Mouse (Mus musculus) T-helper 17 cell (primary cell): Measurements from ENCODE around the gene Agap3.

Source experiments
- in situ Hi-C, 2 experiments: fragments of 300-600 bp; cut with MboI, MseI; formaldehyde crosslinking; loops; 1 replicate in 1 of 2; 2 replicates in 1 of 2; pipeline ENCODE4 v1.15.1; 2025; ENCODE audit warnings: high pct_unique_total_duplicates in 2 of 2

Gene Agap3

DNA sequence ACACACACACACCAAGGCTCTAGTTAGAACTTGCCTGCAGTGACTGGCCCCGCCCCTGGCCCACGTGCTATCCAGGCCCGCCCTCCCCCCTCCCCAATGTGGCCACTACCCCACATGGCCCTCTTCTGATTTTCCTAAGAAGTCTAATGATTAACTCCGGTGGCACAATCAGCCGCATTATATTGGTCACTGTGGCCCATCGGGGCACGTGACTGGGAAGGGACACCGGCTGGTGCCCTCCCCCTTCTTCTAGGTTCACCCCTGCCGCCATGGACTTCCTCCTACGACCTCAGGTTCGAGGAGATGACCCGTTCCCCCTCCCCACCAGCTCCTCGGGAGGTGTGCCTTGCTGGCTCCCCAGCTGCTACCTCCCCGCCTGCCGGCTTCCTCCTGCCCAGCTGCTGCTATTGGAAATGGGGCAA, 24.0 kb upstream of the Agap3 start:
- in situ Hi-C loops = no loop called here

DNA sequence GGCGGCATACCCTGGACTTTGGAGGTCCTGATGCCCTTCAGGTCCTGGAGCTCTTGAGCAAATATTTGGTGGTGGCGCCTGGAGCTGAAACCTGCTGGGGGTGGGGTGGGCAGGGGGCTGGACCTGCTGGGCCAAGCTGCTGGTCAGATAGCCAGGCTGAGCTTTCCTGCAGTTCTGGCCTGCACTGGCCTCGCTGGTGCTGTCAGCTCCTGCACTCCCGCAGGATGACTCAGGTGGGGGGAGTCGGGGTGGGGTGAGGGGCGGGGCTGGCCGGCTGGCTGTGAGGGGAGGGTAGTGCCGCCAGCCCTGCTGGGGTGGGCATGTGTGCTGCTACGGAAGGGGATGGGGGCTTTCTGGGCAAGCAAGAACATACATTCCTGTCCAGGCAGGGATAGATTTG, 23.4 kb upstream of the Agap3 start:
- in situ Hi-C loops = no loop called here

- in situ Hi-C loops = no loop called here
Observed at GRCm38 (mm10) chr5:24433993-24434392, 18.0 kb upstream of the Agap3 start.

- in situ Hi-C loops = no loop called here
Observed at GRCm38 (mm10) chr5:24441187-24441586, 10.8 kb upstream of the Agap3 start.

DNA sequence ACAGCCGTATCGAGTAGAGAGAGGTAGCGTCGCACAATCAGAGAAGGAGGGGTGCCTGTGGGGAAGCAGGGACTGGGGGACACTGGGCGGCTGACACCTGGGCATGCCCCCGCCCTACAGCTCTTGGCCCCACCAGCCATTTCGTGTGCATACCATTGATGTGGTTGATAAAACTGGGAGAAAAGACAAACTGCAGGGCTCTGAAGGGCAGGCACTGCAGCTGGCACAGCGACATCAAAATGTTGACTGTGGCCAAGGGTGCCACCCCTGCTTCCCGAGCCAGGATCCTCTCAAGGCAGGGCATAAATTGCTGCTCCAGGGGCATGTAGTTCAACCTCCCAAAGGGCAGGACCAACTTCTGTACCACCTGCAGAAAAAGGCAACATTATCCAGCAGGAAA, 9.9 kb upstream of the Agap3 start:
- in situ Hi-C loops = no loop called here

DNA sequence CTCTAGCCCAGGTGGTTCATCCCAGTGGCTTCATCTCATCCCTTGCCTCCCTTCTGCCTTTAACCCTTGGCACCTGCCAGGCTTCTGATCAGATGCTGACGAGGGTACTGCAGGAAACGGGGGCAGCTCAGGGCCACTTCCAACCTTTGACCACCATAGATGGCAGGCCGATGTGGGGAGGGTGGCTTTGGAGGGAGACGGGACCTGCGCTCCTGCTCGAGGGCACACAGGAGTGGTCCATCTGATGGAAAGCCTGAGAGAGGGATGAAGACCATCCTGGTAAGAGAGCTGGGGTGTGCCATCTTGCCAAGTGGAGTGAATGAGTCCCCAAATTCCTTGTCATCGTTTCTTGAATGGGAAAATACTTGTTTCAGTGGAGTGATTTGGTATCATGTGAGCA, 8.8 kb upstream of the Agap3 start:
- in situ Hi-C loops = no loop called here

DNA sequence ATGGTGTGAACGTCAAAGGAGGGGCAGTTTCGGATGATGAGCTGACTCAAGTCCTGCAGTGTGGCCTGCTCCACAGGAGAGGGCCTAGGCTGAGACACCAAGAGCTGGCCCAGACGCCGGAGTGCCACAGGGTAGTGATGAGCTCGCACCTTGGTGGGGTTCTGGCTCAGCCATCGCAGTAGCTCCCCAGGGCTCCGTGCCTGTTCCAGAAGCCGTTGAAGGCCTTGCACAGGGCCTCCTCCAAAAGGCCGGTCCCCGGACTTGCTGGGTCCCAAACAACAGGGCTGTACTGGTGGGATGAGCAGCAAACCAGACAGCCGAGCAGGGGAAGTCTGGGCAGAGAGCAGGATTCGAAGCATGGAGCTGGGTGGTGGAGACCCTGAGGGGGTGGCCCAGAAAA, 8.1 kb upstream of the Agap3 start:
- in situ Hi-C loops = no loop called here

DNA sequence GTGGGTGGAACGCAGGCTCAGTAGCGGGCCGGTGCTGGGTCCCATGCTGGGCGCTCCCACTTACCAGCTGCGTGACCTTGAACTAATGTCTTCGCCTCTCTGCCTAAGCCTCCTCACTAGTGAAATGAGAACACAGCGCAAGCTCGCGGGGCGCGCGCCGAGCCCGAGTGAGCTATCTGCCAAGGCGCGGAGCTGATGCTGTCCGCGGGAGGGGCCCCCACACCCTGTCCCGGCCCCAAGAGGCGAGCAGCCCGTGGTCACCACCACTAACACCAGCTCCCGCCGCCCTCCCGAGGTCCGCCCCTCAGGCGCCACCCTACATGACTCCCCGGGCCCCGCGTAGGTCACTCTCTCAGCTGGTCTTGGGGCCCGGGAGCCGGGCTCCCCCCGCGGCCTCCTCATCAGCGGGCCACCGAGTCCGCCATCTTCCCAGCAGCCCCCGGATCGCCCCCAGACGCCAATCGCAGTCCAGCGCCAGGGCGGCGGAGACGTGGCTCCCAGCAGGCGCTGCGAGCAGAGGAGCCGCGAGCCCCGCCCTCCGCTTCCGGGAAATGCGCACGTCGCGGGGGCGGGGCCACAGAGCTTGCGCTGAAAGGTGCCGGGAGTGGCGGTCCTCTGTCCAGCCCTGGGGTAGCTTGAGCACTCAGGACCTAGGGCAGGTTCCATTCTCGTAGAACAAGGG, 7.1 kb upstream of the Agap3 start, which contains the start of gene Fastk:
Fastk (minus strand) TSS at position 542 of the 682 bp plus-strand sequence.
- in situ Hi-C loops = no loop called here

DNA sequence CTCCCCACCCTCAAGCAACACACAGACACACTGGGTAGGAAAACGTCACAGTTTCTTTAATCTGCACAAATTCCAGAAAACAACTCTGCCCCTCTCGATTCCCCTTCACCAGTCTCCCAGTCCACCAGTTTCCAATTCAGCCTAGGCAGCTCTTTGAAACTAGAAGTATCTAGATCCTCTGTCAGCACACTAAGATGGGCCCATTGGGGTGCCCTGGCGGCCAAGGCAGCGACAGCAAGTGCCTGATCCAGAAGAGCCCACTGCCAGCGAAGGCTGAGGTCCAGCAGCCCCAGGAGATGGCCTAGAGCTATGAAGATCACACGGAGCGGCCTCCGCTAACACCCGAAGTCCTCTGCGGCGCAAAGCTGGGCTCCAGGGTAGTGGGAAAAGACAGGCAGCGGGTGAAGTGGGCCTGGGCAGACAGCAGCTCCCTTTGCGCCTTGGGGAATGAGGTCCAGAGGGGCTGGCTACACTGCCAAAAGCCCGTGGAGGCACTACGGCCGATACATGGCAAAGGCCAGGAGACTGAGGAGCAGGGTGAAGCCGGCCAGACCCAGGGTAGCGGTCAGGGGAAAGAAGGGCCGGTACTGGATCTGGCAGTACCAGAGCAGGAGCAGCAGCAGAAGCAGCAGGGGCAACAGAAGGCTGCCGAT, 6.4 kb upstream of the Agap3 start:
- in situ Hi-C loops = no loop called here

DNA sequence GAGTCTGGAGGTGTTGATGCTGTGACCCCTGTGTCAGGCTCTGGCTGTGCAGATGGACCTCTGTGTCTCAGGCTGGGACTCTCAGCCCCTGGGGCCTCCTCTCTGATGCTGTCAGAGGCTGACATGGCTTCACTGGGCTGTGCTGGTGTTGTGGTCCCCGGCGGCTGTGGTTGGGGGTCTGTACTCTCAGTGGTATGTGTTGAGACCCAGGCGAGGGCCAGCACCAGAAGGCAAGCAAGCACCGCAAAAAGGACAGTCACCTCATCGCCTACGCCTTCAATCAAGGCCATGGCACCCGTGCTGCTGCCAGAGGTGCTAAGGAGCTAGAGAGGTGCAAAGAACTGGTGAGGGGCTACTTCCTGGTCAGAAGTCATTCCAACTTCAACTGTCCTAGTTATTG, 5.3 kb upstream of the Agap3 start:
- in situ Hi-C loops = no loop called here

DNA sequence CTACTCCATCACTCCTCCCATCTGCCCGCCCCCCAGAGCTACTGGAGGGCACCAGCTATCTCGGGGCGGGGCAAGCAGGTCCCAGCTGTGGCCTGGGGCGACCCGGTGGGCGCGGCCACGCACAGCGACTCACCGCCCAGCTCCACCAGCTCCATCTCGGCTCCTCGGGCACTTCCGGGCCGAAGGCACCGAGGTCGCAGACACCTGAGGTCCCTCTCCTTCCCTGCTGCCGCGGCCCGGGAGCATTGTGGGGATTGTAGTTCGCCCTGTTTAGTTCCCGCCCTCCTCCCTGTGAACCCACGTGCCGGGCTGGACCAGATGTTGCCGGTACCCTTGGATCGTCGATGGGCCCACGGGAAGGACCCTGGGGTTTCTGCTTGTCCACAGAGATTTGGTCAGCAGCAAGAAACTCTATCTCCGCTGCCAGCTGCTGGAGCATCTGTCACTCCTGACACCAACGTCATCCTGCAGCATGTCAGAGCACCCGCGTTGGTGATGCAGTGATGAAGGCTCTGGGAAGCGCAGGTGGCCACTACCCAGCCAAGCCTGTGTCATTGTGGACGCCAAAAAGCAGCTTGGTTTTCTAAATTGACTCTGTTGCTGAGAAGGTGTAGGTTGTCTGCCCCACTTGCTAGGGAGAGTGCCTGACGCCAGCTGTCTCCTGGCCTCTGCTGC, 4.2 kb upstream of the Agap3 start, which contains the start of gene Tmub1:
Tmub1 (minus strand) TSS at position 231 of the 675 bp plus-strand sequence.
- in situ Hi-C loops = no loop called here

DNA sequence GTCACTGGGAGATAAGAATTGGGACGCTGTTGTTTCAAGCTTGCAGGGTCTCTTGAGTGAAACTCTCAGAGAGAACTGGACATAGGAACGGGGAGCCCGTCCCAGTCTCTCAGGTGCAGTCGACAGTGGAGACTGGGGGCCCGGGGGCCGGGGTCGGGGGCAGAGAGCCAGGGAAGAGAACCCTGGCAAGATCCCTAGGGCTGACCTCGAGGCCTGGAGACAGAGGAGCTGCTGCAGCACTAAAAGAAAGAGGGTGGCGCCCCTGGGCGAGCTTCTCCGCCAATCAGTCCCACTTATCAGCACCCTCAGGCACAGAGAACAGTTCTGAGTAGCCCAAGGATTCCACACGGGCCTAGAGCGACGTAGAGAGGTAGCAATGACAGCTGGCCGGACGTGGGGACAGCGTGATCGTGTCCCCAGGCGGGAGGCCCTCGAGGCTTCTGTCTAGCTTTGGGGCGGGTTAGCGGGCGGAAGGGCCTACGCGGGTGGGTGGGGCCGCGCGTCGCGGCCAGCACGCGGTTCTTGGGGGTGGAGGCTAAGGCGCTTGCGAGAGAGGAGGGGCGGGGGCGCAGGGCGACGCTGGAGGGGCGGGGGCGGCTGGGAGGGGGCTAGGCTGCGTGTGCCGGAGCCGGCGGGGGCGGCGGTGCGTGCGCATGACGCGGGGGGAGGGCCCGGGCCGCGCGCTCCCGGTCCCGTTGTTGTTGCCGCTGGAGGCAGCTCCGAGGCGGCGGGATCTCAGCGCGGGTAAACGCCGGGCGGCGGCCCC, 530 bp upstream of the Agap3 start:
- in situ Hi-C loops = loop anchor here (10.0 to 25.0 kb wide), 4 partner anchors 187 to 1014 kb away; partner anchors contain the start of genes Fam126a (in 1 of the 2), Klhl7 (in 1 of the 2) and Kmt2e (in 1 of the 2)

DNA sequence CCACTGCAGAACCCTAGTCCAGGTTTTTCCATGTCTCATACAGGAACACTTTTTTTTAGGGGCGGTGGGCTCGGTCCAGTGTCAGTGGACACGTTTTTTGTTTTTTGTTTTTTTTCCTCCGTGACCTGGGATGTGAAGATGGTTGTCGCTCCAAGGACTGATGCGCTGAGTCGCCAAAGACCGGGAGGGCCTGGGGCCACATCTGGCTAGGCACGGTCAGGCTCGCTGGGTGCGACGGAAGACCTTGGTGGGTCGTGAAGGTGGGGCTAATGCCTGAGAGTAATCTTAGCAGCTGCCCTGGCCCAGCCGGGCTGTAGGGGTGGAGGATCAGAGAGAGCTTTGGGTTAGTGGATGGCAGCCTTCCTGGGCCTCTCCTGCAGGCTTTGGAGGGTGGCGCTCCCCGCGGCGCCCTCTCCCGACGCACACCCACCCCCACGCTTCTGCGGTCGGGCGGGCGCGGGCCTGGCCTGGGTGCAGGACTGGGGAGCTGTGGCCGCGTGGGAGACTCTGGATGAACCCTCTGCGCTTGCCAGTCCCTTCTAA, 785 bp downstream of the Agap3 start:
- in situ Hi-C loops = loop anchor here (10.0 to 25.0 kb wide), 4 partner anchors 188 to 1015 kb away; partner anchors contain the start of genes Fam126a (in 1 of the 2), Klhl7 (in 1 of the 2) and Kmt2e (in 1 of the 2)

DNA sequence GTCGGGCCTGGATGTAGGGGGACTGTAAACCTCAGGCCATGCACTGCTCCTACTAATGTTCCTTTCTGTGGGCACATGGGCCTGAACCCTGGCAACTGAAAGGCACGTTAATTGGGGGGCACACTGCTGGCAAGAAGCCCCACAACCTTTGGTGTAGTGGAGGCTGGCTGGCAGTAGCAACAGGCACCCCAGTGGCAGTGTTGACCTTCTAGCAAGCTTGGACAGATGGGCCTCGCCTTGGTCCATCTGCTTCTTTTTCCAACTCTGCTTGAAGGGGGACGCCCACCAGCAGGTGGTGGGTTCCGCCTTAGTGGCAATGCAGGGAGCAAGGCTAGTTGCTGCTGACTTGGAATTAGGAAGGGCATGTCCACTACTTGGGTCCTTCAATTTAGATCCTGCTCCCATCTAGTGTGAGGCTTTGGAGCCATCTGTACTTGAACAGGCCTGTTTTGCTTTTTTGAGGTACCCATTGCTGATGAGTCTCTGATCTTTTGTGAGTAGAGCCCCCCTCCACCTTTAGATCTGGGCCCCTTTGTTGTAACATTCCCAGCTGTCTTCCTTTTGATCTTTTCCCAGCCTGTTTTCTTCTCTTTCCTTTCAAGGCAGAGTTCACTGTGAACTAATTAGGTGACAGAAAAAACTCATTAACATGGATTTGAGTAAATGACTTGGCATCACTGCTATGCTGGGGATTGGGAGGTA, 1.5 kb downstream of the Agap3 start:
- in situ Hi-C loops = loop anchor here (10.0 to 25.0 kb wide), 4 partner anchors 189 to 1016 kb away; partner anchors contain the start of genes Fam126a (in 1 of the 2), Klhl7 (in 1 of the 2) and Kmt2e (in 1 of the 2)

DNA sequence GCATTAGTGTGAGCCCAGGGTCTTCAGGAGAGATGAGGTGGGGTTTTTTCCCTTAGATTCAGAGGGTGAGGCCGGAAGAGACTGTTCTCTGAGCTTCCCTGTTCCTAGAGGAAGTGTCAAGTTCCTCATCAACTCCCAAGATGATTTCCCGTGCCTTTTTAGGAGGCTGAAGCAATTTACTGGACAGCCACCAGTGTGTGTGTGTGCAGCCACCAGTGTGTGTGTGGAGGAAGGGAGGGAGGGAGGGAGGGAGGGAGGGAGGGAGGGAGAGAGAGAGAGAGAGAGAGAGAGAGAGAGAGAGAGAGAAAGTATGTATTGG, 2.0 kb downstream of the Agap3 start:
- in situ Hi-C loops = loop anchor here (10.0 to 25.0 kb wide), 4 partner anchors 189 to 1017 kb away; partner anchors contain the start of genes Fam126a (in 1 of the 2), Klhl7 (in 1 of the 2) and Kmt2e (in 1 of the 2)

- in situ Hi-C loops = loop anchor here (10.0 to 25.0 kb wide), 4 partner anchors 190 to 1018 kb away; partner anchors contain the start of genes Fam126a (in 1 of the 2), Klhl7 (in 1 of the 2) and Kmt2e (in 1 of the 2)
Observed at GRCm38 (mm10) chr5:24455076-24455475, 3.1 kb downstream of the Agap3 start.

DNA sequence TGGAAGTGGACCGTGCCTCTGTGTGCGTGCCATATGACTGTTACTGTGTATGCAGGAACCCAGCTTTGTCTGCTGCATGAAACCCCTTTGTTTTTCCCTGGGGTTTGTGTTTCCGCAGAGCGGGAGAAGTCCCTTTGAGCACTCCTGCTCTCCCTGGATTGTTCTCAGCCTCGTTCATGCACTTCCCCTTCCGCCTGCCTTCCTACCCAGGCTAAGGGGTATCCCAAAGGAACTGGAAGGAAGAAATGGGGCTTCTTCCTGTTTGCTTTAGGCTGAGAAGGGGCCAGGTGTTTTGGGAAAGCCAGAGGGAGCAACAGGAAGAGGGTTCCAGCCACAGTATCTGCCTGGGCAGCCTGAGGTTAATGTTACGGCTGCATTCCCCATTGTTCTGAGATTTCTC, 3.6 kb downstream of the Agap3 start:
- in situ Hi-C loops = loop anchor here (10.0 to 25.0 kb wide), 4 partner anchors 191 to 1018 kb away; partner anchors contain the start of genes Fam126a (in 1 of the 2), Klhl7 (in 1 of the 2) and Kmt2e (in 1 of the 2)

GRCm38 (mm10) chr5:24466762-24467161, 14.8 kb downstream of the Agap3 start:
- in situ Hi-C loops = loop anchor here in 1 of 2 experiments (25.0 kb wide), 1 partner anchor 1029 kb away; the partner anchor contains the start of gene Kmt2e

- in situ Hi-C loops = loop anchor here in 1 of 2 experiments (25.0 kb wide), 1 partner anchor 1033 kb away; the partner anchor contains the start of gene Kmt2e
Observed at GRCm38 (mm10) chr5:24470600-24470999, 18.6 kb downstream of the Agap3 start.
